Comparison of ENCODE assay signal across 8 mouse cellular contexts in the genomic region with DNA sequence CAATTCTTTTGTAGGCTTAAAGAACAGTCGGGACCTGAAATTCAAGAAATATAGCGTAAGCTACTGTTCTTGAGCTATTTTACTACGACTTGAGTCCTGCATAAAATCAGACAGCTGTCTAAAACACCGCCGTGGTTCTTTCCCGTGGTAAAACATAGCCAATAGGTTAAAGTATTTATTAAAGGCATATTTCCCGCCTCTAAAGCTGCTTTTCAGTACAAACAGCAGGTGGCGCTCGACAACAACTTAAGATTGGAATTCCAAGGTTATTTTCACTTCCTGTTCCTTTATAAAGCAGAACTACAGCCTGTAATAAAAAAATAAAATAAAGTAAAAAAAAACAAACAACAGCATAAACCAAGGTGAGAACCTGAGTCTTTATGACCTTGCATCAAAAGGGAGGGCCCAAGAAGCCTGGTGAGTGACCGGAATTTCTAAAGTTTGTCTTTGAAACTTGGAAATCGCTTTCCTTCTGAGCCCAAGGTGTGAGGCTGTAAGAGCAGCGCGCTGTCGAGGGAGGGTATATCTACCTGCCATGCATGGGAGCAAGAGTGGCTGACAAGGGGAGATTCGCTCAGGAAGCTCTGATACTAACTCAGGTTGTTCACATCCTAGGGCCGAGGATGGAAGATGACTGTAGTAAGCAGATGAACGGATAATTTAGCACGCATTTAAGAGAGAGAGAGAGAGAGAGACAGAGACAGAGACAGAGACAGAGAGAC. TPM values are rescaled to one million over a fixed set of nuclear protein-coding genes. Genes with fewer than 3 reads are reported as not detected.
A peak's percentile ranks its signal among the peaks of the same experiment; 100 is the strongest.
DNase-seq lines count a peak whose midpoint lies in the region; ATAC-seq lines count a peak whose summit lies in the region.

No protein-coding gene starts in this region.

- peak; percentile 63 for ATAC-seq in megakaryocyte progenitor cell, adult 5-6 weeks (replicated peaks; ENCODE audit: poor library complexity)
- ATAC-seq in activated CD4-positive, CD25-positive, alpha-beta regulatory T cell, adult 4 months = no peak

- peak; percentile 48 for DNase-seq in T-cell, adult 2 months (ENCODE audit: low spot score)
- DNase-seq in cerebellum, postnatal 25 days = peak; percentile 68 to 84
- DNase-seq in gastrocnemius, adult 8-10 months (ENCODE audit: low spot score in 2 of 2) = peak; percentile 8 to 21
- DNase-seq in hindlimb bud, embryonic 11.5 days (ENCODE audit: extremely low spot score, low read depth, low spot score) = peak; percentile 49
- peak; percentile 23 for DNase-seq in left cerebral cortex, adult 11 months (ENCODE audit: low spot score)
- DNase-seq in right cerebral cortex, postnatal 10 days (ENCODE audit: low spot score in 2 of 2) = peak; percentile 57 to 86

RNA-seq across cellular contexts. Expression of gene Scrg1, which starts 26.4 kb away (rescaled TPM):
- not detected for total RNA-seq in gastrocnemius, adult 8-10 months (2022)
- total RNA-seq in megakaryocyte progenitor cell, adult 5-6 weeks (2015) = 0.88 and 1.6 TPM in 2 replicates
- not detected in 2 replicates for total RNA-seq in megakaryocyte progenitor cell, adult 5-6 weeks (2017)
- polyA plus RNA-seq in activated CD4-positive, CD25-positive, alpha-beta regulatory T cell, adult 4 months (2017; shearing (Covaris generic)) = not detected

RNA-seq across cellular contexts. Expression of gene Sap30, which starts 58.3 kb away (rescaled TPM):
- total RNA-seq in gastrocnemius, adult 8-10 months (2022) = 10 to 100 TPM in 3 of 4 experiments, 1 to 10 TPM in 1; 8.7 to 11.0 (median 10.6) TPM
- 56.9 and 60.7 TPM in 2 replicates for total RNA-seq in megakaryocyte progenitor cell, adult 5-6 weeks (2015)
- 73.0 and 90.5 TPM in 2 replicates for total RNA-seq in megakaryocyte progenitor cell, adult 5-6 weeks (2017)
- under 1 TPM; 0.94 to 0.99 TPM for polyA plus RNA-seq in activated CD4-positive, CD25-positive, alpha-beta regulatory T cell, adult 4 months (2017; shearing (Covaris generic))

Comparison
In these comparisons a context has a peak if more than half of its experiments do, and no peak if none do; other contexts are left out.
1. DNase-seq: peak in every context shown above with its lines; median percentile 76 in cerebellum, postnatal 25 days; 72 in right cerebral cortex, postnatal 10 days; 49 in hindlimb bud, embryonic 11.5 days; 48 in T-cell, adult 2 months; 23 in left cerebral cortex, adult 11 months; 14 in gastrocnemius, adult 8-10 months.
2. RNA of gene Sap30, which starts 58.3 kb away (total RNA-seq): 56.9 to 90.5 TPM in megakaryocyte progenitor cell, adult 5-6 weeks; 8.7 to 11.0 TPM in gastrocnemius, adult 8-10 months; every median in the first group is over 4 times any median in the second.